Mouse (Mus musculus) common myeloid progenitor, adult 5-6 weeks (primary cell): ENCODE measurements around the gene Lat. TPM values are rescaled to one million over a fixed set of nuclear protein-coding genes. Genes with fewer than 3 reads are reported as not detected.
"Not testable (repeated sequence)": the region's sequence is repeated elsewhere in the genome, so short reads cannot be mapped to it uniquely, and the experiment has no call there.

Source experiments
- ATAC-seq: replicated peaks from 2 replicates; pipeline ENCODE4 v1.8.0; 2016; ENCODE audit warnings: low read depth, mild to moderate bottlenecking, moderate TSS enrichment, inconsistent platforms; ENCODE audit not compliant: poor library complexity, severe bottlenecking
- total RNA-seq: library from RNA; stranded (forward); fragments of 200-1000, 187-1606 nt; gene quantifications from 2 replicates; pipeline ENCODE4 v1.2.3, GENCODE M21; 2017

Gene Lat
- 16.4 and 22.4 TPM in 2 replicates for total RNA-seq

- ATAC-seq, result peak; percentile 92
Measured at GRCm38 (mm10) chr7:126369393-126369792, at the start of gene Lat. TSS of gene Lat (minus strand) at chr7:126369570.

DNA sequence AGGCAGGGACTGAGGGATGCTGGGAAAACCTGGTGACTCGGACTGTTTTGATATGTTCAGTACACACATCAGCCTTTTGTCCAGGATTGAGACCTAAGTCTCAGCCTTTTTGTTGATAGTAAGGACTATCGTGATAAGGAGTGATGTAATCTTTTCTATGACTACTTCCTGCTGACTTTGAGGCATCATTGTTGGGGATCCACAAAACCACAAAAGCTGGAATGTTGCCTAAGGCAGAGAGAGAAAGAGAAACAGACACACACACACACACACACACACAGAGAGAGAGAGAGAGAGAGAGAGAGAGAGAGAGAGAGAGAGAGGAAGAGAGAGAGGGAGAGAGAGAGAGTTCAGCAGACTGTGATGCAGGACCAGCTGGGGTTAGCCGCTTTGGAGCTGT lies 49.1 kb upstream of the Lat start:
- no peak for ATAC-seq

- ATAC-seq, result no peak
Measured at GRCm38 (mm10) chr7:126417606-126418005, 48.2 kb upstream of the Lat start.

GRCm38 (mm10) chr7:126417045-126417444 lies 47.7 kb upstream of the Lat start:
- ATAC-seq, result no peak

DNA sequence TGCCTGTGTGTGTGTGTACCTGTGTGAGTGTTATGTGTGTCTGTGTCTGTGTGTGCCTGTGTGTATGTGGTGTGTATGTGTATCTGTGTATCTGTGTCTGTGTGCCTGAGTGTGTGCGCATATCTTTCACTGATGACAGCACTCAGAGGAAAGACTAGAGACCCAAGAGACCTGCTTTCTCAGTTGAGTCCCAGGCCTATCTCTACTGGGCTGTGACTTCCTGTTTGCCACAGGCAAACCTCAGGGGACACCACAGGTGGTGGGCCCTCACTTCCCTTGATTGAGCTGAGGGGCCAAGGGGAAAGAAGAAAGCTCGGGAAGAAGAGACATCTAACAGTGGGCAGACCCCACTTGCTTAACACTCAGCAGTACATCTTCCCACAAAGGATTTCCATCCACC lies 47.2 kb upstream of the Lat start:
- peak; percentile 82 for ATAC-seq

GRCm38 (mm10) chr7:126414725-126415124 lies 45.4 kb upstream of the Lat start, which contains the start of gene Cd19:
TSS of gene Cd19 (minus strand) at chr7:126414889.
- no peak for ATAC-seq

DNA sequence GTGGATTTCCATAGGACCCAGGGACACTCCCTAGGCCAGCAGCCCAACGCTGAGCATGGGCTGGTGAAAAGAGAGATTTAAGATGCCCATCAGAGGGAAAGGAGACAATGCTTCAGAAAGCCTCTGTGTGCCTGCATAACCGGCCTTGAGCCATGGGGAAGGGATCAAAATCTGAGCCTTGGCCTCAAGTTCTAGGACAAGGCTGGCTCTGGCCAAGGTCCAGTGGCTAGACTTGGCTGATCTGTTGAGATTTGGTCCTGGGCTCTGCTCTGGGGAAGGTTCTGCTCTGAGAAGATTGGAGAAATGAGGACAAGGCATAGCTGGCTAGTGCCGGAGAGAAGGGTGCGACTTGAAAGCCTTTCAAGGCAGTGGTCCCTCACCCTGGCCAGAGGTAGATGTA lies 41.7 kb upstream of the Lat start:
- ATAC-seq, result no peak

DNA sequence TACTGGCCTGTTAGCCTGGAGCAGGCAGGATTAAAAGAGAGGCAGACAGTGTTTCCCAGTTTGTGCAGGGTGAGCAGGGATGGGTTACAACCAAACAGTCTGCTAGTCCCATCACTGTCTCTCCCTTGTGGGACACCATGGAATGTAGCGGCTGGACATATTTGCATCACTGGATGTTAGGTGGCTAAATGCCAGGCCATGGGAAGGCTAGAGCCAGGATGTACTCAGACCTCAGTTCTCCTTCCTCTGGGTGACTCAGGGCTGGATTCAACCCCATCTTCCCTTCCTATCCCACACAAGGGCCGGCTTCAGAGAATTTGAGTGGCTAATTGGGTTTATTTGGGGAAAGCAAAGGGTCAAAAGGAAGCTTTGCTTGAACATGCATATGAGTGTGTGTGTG lies 39.3 kb upstream of the Lat start:
- no peak for ATAC-seq

- ATAC-seq, result not testable (repeated sequence)
Measured at GRCm38 (mm10) chr7:126402518-126402917, 33.1 kb upstream of the Lat start.

GRCm38 (mm10) chr7:126399548-126399947 lies 30.2 kb upstream of the Lat start:
- ATAC-seq, result peak; percentile 42; the same call in 1 of the 2 replicates

DNA sequence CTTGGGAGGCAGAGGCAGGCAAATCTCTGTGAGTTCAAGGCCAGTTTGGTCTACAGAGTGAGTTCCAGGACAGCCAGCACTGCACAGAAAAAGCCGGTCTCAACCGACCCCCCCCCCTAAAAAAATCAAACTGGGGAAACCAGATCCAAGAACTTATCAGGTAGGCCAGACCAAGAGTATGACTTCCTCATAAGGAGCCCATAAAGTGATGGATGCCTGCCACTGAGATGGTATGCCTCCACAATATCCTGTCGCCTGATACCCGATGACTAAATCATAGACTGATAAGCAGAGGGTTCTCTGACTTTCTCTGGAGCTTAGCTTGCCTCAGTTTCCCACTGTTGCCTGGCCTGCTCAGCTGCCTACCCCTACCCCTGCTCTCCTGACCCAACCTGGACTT lies 28.5 kb upstream of the Lat start:
- no peak for ATAC-seq

GRCm38 (mm10) chr7:126397221-126397620 lies 27.9 kb upstream of the Lat start:
- no peak for ATAC-seq

DNA sequence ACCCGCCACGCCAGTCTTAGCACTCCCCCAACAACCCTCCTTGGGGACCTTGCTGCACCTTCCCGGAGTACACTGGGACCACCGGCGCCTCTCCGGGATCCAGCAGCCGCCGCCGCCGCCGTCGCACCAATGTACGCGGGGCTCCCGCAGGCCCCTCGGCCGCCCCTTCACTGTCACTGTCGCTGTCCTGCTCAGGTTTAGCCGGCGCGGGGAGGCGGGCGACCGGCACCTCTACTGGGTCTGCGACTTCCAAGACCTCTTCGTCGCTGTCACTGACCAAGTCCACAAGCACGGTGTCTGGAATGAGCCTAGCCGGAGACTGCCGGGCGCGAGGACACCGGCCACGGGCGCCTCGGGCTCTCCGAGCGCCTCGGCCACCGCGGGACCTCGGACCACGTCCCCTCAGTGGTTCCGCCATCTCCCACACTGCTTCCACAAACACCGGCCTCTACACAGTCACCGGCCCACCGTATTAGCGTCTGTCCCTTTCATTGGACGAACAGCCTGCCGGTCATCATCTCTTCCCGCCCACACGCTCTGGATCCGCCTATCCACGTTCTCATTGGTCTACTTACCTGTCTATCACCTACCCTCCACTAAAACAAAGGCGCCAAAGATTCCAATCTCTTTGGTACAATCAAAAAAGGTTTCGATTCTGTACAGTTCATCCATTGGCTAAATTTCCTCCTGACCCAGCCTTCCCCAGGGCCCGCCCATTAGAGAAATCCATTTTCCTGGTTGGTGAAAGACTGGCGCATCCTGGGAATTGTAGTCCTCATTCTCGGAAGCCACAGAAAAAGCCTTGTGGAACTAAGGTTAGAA lies 27.1 kb upstream of the Lat start, which contains the start of gene Nfatc2ip:
Nfatc2ip (minus strand) TSS at position 440 of the 822 bp plus-strand sequence.
- peak; percentile 99 for ATAC-seq

DNA sequence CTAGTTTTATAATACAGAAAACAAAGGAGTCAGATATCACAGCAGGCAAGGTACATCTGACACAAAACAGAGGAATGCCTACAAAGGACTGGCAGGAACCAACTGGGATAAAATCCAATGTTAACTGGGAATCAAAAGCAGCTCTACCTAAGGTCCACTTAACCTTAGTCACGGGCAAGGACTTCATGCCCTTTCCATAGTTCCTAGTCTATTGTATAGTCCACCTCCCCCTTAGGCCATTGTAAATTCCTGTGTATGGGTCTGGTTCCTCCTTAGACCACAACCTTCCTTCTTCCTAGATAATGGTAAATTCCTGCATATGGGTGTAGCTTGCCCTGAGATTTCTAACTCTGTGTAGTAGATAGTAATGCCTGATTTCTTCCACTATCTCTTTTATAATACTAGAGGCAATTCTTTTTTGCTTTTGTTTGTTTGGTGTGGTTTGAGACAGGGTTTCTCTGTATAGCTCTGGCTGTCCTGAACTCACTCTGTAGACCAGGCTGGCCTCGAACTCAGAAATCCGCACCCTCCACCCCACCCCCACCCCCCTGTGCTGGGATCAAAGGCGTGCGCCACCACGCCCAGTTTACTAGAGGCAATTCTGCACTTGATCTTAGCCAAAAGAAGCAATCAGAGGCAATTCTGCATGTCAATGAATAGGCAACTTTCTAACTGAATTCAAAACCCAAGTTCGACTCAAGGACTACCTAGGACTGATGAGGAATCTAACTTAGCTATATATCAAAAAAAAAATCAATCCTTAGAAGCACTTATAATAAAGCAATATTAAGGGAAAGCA lies 22.9 kb upstream of the Lat start:
- not testable (repeated sequence) for ATAC-seq

GRCm38 (mm10) chr7:126388185-126388584 lies 18.8 kb upstream of the Lat start:
- ATAC-seq, result no peak

DNA sequence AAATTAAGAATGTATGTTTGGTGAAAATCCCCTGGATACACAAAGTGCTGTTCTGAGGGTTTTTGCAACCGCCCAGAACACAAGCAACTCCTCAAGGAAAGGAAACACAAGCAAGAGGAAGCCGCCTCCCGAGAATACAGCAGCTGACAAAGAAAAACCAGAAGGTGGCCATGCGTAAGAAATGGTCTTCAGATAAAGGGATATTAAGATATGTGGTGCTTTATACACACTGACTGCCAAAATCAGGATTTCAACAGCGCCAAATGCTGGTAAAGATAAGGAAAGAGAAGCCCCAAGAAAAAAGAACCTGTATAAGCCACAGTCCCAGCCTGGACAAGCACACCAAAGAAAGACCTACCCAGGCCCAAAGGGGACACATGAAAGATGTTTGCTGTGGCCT lies 14.2 kb upstream of the Lat start:
- ATAC-seq, result no peak

GRCm38 (mm10) chr7:126377278-126378158 lies 8.1 kb upstream of the Lat start, which contains the start of gene Spns1:
TSS of gene Spns1 (minus strand) at chr7:126377450.
- ATAC-seq, result peak; percentile 91

GRCm38 (mm10) chr7:126376903-126377277 lies 7.5 kb upstream of the Lat start:
- ATAC-seq, result peak; percentile 16; the same call in 1 of the 2 replicates

DNA sequence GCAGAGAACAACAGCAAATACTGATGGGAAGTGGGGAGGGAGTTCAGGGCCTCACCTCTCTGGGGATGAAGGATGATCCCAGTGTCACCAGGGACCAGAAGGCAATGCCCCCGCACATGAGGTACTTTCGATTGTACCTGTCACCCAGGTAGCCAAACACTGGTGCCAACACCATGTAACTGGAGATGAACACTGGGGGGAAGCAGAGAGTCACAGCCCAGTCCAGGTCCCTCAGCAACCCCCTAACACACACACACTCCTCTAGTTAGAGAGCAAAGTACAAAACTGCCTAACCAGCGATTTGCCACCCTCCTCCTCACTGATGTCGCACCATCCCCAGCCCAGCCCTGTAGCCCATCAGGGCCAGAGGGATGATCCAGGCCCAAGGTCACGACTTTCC lies 5.6 kb upstream of the Lat start:
- ATAC-seq, result no peak

GRCm38 (mm10) chr7:126374526-126374925 lies 5.2 kb upstream of the Lat start:
- ATAC-seq, result no peak
